Mouse (Mus musculus) stomach, postnatal 0 days (tissue): ENCODE results near the gene Bcl2l1.

Experiments used
- CTCF ChIP-seq: IDR thresholded peaks from 2 replicates; pipeline ENCODE4 v1.5.1; 2016; ENCODE audit warnings: antibody characterized with exemption, low read depth, mild to moderate bottlenecking, moderate library complexity
- EP300 ChIP-seq: optimal IDR thresholded peaks from 2 replicates; pipeline ENCODE3; 2016; ENCODE audit warnings: antibody characterized with exemption

GRCm38 (mm10) chr2:152821023-152821422, 10.5 kb downstream of the Bcl2l1 start:
- TF ChIP-seq CTCF (no peak), EP300 (no peak)
